Mouse (Mus musculus) G1E (cell line): ENCODE results near the gene Bbof1. TPM values are rescaled to one million over a fixed set of nuclear protein-coding genes. Genes with fewer than 3 reads are reported as not detected.
A peak's percentile ranks its signal among the peaks of the same experiment; 100 is the strongest.

Experiments
- ATAC-seq: 2 replicates; pipeline ENCODE4 v1.8.0; 2016; ENCODE audit warnings: mild to moderate bottlenecking; ENCODE audit not compliant: insufficient number of reproducible peaks, poor library complexity, low FRiP score, severe bottlenecking; ENCODE audit errors: extremely low read depth
- DNase-seq: peaks from one replicate; pipeline ENCODE4 v3.0.0; 2012; ENCODE audit warnings: low spot score
- H3K27me3 ChIP-seq: 2 replicates; pipeline ENCODE4 v1.6.1; 2012; ENCODE audit warnings: mild to moderate bottlenecking, low read length, inconsistent platforms; ENCODE audit not compliant: insufficient read depth
- H3K36me3 ChIP-seq: replicated peaks from 2 replicates; pipeline ENCODE3; 2012; ENCODE audit warnings: mild to moderate bottlenecking, inconsistent platforms
- H3K4me1 ChIP-seq: 2 replicates; pipeline ENCODE4 v1.6.1; 2012; ENCODE audit warnings: low read depth, low read length, inconsistent platforms, mixed read lengths; ENCODE audit not compliant: insufficient read depth
- H3K4me3 ChIP-seq: 2 replicates; pipeline ENCODE4 v1.5.1; 2012; ENCODE audit warnings: low read depth, mild to moderate bottlenecking, inconsistent platforms, low read length, moderate library complexity, mixed read lengths
- H3K9me3 ChIP-seq: replicated peaks from 2 replicates; pipeline ENCODE4 v1.6.1; 2012; ENCODE audit warnings: inconsistent platforms
- CTCF ChIP-seq: IDR thresholded peaks from 2 replicates; pipeline ENCODE4 v1.5.1; 2012; ENCODE audit warnings: low read depth, low read length, inconsistent platforms, mixed read lengths
- GATA1 ChIP-seq: IDR thresholded peaks from 2 replicates; pipeline ENCODE4 v1.6.1; 2012; ENCODE audit warnings: borderline replicate concordance, low read length, inconsistent platforms, mixed read lengths
- GATA2 ChIP-seq: IDR thresholded peaks from 2 replicates; pipeline ENCODE4 v1.6.1; 2012; ENCODE audit warnings: low read depth, low read length, inconsistent platforms, borderline replicate concordance
- POLR2AphosphoS5 ChIP-seq: IDR thresholded peaks from 2 replicates; pipeline ENCODE4 v1.6.1; 2012; ENCODE audit warnings: low read depth, low read length, inconsistent platforms; ENCODE audit not compliant: insufficient replicate concordance
- TAL1 ChIP-seq: conservative IDR thresholded peaks from 2 replicates; pipeline ENCODE4 v1.6.1; 2012; ENCODE audit warnings: low read depth, low read length, inconsistent platforms, mixed read lengths
- polyA plus RNA-seq: library from polyadenylated mRNA; stranded (reverse); fragments of >175 nt; gene quantifications from 2 replicates; pipeline ENCODE4 v1.2.3, GENCODE M21; 2012
- total RNA-seq, 2 experiments: library from RNA; stranded (forward) in 1 of 2; stranded (reverse) in 1 of 2; fragments of 200-1000 nt in 1 of 2; fragments of >200 nt in 1 of 2; fragmentation: Nextera tagmentation in 1 of 2; gene quantifications; 2 replicates each; pipeline ENCODE4 v1.2.3; 2014 to 2017

Bbof1 gene
- total and polyA plus RNA-seq, 3 experiments: 2.2 to 6.0 (median 4.1) TPM

DNA sequence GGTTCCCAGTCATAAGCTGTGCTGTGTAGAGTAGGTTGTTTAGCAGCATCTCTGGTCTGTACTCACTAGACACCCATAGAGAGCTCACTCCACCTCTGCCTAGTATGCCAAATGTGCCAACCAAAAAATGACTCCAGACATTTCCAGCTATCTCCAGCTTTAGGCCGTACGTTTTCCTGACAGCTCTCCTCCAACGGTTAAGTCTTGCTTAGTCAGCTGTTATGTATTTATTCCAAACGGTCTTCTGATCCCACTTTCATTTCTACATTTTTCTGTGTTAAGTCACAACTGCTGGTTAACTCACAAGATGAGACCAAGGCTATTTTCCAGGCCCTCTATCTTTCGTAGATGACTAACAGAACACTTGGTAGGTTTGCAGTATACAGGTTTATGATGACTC, 10.2 kb upstream of the Bbof1 start:
- Histone ChIP-seq H3K27me3 (no peaks in the 10 kb centered on the region), H3K4me1 (peaks cover 14% of the 10 kb centered on the region), H3K9me3 (no peaks in the 10 kb centered on the region), H3K36me3 (peaks cover 51% of the 10 kb centered on the region), H3K4me3 (no peak overlapping the region)
- DNase-seq (no peak), ATAC-seq (no peak)
- TF ChIP-seq GATA1: no peak

DNA sequence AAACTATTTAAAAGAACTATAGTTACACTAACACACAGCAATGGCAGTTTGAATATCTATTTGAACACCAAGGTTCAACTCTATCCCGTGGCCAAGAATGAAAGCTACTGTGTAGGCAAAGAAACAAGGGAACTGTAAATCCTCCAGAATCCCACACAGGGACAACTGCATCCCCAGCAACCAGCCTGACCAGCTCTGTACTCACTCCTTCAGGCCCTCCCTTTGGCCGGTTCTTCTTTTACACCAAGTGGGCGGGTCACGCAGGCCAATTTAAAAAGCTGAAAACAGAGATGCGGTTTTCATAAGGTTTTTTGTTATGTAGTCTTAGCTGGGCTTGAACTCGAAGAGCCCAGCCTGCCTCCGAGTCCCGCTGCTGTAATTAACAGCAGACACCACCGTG, 9.7 kb upstream of the Bbof1 start:
- Histone ChIP-seq H3K36me3 (peaks cover 48% of the 10 kb centered on the region), H3K4me3 (no peak overlapping the region), H3K9me3 (no peaks in the 10 kb centered on the region), H3K4me1 (peaks cover 14% of the 10 kb centered on the region), H3K27me3 (no peaks in the 10 kb centered on the region)
- ATAC-seq (no peak), DNase-seq (no peak)
- TF ChIP-seq CTCF: no peak

DNA sequence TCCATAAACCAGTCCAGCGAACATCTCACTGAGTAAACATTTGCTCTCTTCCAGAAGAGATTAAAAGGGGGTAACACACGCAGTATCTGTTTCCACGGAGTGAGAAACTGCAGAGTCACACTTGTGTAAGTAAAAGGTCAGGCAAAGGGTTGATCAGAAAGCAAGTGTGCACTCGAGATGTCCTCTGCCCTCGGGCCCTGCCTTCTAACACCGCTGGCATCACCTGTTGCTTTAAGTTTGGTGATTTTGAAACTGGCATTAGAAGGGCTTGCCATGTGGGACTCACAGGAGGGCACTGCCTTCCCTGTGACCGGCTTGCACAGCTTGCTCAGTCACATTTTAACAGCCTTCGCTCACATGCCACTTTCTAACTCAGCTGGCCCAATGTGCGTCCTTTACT, 9.2 kb upstream of the Bbof1 start:
- no peak for ATAC-seq

DNA sequence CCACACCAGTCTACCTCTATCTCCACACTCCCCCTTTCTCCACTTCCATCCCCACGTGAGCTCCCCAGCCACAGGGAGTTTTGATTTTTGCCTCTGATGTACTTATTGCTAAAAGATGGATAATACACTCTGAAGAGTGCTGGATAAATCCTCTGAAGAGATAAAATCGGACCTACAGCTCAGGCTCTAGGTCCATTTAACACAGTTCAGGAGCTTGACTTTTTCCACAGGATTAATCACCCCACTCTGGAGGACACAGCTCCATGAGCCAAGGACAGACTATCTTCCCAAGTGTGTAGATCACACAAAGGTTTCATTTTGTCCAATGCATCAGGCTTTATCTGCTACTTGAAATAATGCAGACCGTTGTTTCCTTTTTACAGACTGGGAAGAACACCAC, 8.8 kb upstream of the Bbof1 start:
- DNase-seq: no peak
- Histone ChIP-seq H3K4me1 (peaks cover 14% of the 10 kb centered on the region), H3K4me3 (no peak overlapping the region), H3K27me3 (no peaks in the 10 kb centered on the region), H3K36me3 (peaks cover 48% of the 10 kb centered on the region), H3K9me3 (no peaks in the 10 kb centered on the region)
- ATAC-seq: no peak
- TF ChIP-seq TAL1: no peak
- no peak for TF ChIP-seq GATA2
- TF ChIP-seq CTCF: no peak
- no peak for TF ChIP-seq GATA1
- no peak for TF ChIP-seq POLR2AphosphoS5

More for the DNA sequence above, 9.2 kb upstream of the Bbof1 start:
- Histone ChIP-seq H3K36me3 (peaks cover 49% of the 10 kb centered on the region), H3K4me1 (peaks cover 14% of the 10 kb centered on the region), H3K9me3 (no peaks in the 10 kb centered on the region), H3K27me3 (no peaks in the 10 kb centered on the region), H3K4me3 (no peak overlapping the region)
- TF ChIP-seq GATA2 (no peak), GATA1 (no peak), POLR2AphosphoS5 (no peak), CTCF (no peak), TAL1 (no peak)
- no peak for DNase-seq

DNA sequence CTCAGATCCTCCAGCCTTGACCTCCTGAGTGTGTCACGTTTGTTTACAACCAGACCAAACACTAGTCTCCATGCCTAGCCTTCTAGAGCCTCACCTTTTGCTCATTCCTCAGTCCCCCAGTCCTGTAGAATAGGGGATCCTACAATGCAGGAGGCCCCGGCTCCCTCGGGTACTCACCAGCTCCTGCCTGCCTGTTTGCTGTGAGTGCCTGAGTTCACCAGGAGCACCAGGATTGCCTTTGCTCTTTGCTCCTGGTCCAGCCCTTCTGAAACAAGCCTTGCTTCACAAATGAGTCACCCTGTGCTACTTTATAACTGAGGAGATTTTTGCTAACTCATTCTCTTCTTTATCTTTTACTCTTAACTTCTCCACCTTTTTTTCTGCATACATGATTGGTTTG, 8.2 kb upstream of the Bbof1 start:
- no peak for DNase-seq
- Histone ChIP-seq H3K9me3 (no peaks in the 10 kb centered on the region), H3K4me3 (no peak overlapping the region), H3K4me1 (peaks cover 16% of the 10 kb centered on the region), H3K36me3 (peaks cover 43% of the 10 kb centered on the region), H3K27me3 (no peaks in the 10 kb centered on the region)
- TF ChIP-seq CTCF (no peak), GATA1 (no peak), TAL1 (no peak)
- peak; percentile 34; the same call in 1 of the 2 replicates for ATAC-seq

DNA sequence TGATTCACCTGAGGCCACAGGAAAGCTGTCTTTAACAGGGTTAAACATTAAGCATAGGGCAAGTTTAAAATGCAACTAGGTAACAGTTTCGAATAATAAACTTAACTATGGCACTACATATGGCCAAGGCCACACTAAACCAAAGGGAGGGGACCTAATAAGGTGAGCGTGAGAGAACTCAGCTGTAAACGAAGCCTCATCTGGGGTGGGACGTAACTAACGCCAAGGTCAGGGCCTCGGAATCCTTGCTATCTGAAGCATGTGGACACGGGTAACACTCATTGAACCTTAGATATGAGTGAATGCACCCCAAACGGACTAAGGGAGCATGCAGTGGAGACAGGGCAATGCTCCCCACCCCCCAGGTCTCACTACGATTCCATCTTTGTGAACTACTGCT, 5.9 kb upstream of the Bbof1 start:
- Histone ChIP-seq H3K9me3 (no peaks in the 10 kb centered on the region), H3K4me1 (peaks cover 28% of the 10 kb centered on the region), H3K36me3 (peaks cover 31% of the 10 kb centered on the region), H3K4me3 (no peak overlapping the region), H3K27me3 (no peaks in the 10 kb centered on the region)
- ATAC-seq: no peak
- TF ChIP-seq GATA2: no peak
- no peak for TF ChIP-seq GATA1
- TF ChIP-seq CTCF: no peak
- no peak for TF ChIP-seq TAL1
- TF ChIP-seq POLR2AphosphoS5: no peak
- no peak for DNase-seq

DNA sequence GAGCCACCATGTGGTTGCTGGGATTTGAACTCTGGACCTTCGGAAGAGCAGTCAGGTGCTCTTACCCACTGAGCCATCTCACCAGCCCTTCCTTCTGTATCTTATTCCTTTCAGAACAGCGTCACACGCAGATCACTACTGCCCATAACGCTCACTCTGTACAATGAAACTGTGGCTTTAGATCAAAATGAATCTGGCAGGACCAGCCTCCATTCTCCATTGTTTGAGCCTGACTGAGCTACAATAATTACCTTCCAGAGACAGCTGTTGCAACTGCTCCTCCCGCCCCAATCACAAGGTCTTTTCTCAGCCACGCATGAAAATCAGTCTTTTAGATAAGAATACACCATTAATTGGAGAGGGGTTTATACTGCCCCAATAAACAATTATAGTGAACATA, 4.3 kb upstream of the Bbof1 start:
- Histone ChIP-seq H3K27me3 (no peaks in the 10 kb centered on the region), H3K9me3 (no peaks in the 10 kb centered on the region), H3K4me3 (no peak overlapping the region), H3K36me3 (peaks cover 24% of the 10 kb centered on the region), H3K4me1 (peaks cover 39% of the 10 kb centered on the region)
- no peak for DNase-seq
- TF ChIP-seq GATA1 (no peak), GATA2 (no peak), TAL1 (no peak), POLR2AphosphoS5 (no peak), CTCF (no peak)
- no peak for ATAC-seq
